Mouse (Mus musculus) liver (tissue): ENCODE data around the gene Col23a1.
"Not testable (repeated sequence)": the region's sequence is repeated elsewhere in the genome, so short reads cannot be mapped to it uniquely, and the experiment has no call there.

Experiments
- DNase-seq: peaks from one replicate; pipeline ENCODE4 v3.0.0-alpha.2; 2020; ENCODE audit warnings: mixed read lengths

The Col23a1 gene

DNA sequence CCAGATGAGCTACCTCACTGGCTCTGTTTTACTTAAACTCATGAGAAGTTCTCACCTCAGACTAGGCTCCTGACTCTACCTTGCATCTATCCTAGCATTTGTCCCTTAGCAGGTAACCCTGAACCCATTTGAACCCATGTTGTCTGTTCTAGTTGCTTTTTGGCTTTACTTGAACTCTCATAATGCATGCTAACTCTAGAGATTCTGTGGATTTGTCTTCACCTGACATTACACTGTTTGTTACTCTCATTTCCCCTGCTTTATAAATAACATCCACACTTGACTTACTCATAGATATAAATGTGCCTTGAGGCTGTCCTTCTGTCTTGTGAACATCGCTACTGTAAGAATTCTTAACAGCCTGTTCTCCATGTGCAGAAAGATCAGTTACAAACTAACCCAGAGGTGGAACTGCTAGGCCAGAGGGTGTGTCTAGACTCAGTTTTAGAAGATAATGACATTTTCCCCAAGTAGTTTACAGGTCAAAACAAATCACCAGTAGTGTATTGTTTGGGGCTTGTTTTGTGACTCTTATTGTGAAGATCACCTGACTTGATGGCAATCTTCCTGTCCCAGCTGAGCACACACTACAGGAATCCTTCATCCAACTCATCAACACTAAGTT, 305.9 kb downstream of the Col23a1 start:
- DNase-seq = no peak

DNA sequence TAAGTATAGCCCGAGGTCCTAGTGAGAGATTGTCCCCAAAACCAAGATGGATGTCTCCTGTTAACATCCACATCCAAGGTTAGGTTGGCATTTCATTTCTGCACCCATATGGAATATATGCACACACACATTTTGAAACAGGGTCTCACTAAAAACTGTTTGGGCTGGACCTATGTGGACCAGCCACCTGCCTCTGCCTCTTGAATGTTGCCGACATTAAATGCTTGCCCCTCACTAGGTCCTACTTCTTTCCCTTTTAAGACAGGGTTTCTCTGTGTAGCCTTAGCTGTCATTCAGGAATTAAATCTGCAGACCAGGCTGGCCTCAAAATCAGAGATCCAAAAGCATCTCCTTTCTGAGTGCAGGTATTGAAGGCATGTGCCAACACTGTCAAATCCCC, 307.8 kb downstream of the Col23a1 start:
- no peak for DNase-seq

DNA sequence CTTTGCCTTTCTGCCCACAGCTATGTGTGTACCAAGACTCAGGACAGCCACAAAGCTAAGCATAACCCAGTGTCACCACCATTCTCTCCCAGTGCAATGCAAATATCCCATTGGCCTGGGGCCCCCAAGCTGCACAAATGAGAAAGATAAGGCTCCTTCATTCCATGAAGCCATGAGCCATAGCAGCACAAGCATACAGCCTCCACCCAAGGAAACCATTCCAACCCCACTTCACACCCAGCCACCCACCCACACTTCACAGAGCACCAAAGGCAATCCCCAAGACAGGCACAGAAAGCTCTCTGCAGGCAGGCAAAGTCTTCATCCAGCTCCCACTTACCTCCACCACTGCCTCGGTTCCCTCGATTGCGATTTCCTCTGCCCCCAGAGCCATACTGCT, 312.5 kb downstream of the Col23a1 start:
- DNase-seq = no peak

DNA sequence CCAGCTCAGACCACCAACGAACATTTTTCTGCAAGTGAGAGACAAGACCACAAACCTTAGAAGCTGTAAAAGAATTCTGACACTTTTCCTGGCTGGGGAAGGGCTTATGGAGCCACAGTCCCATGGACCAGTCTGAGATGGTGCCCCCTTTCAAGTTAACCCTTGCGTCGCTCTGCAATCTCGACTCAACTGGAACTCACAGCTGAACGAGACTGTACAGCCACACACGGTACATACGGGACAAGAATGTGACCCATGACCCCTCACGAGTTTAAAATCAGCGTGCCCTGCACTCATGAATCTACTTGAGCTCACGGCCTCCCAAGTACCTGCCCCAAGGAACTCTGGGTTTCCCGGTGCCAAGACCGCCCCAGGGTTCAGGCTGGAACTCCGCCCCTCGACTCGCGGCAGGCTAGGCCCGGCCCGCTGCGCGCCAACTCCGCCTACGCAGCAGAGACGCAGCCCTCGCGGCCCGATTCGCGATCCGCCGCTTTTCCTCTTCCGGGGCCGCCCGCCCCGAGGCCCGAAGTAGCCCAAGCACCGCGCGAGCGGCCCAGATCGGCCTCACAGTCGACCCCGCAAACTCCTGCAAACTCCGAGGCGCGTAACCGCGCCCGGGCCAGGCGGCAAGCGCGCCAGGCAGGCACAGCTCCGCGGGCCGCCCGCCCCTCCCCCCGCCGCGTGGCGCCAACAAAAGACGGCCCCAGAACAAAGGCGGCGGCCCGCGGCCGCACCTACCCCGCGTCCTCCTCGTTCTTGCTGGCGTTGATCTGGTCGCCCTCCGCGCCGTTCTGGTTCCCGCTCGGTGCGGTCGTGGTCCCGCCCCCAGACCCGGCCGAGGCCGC, 316.1 kb downstream of the Col23a1 start:
- peak; percentile 92 for DNase-seq

DNA sequence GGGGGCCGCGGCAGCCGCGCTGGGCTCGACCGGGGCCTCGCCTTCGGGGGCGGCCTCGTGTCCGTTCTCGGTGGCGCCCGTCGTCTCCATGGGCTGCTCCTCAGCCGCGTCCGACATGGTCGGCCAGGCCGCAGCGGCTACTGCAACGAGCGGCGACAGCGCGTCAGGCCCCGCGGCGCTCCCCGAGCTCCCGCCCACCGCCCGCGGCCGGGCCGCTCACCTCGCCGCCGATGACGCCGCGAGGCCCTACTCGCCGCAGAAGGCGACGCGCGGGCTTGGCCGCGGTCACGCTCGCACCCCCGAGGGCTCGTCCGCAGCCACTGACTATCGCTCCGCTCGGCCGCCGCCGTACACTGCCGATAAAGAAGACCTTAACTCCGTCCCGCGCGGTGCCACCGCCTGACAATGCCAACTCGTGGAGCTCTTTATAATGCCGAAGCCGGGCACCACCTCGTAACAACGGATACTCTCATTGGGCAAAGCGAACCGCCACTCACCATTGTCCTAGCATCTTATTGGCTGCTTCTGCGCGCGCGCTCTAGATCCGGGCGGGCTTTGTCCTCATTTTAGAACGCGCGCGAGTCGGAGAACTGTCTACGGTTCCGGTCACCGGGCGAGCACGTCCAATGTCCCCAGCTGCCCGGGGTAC, 316.9 kb downstream of the Col23a1 start, which contains the start of gene Hnrnpab:
Hnrnpab (minus strand) TSS at position 401 of the 649 bp plus-strand sequence.
- DNase-seq = peak; percentile 97

DNA sequence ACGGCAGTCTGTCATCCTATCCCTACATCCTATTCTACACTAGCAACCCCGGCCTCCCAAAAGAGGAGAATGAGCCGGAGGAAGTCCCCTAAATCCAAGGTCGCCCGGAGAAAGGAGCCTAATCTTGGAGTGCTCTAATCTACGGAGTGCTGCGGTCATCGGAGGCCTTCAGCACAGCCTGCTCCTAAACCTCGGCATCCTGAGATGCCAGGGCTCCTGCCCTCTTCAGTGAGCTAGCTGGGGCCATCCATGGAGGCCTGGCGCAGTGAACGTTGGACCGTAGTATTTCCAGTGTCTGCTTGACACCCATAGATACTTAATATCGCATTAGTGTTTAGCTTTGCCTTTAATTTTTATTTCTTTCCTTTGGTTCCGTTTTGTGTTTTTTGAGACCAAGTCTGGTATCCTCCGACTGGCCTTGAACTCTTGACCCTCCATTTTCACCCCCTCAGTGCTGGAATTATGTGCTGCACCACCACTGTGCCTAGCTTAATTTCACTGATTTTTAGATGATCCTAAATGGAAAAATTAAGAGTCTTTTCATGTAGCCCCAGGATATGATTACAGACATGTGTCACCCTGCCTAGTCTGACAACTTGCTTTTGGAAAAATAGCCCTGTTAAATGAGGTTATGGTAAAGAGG, 317.5 kb downstream of the Col23a1 start:
- DNase-seq = no peak

DNA sequence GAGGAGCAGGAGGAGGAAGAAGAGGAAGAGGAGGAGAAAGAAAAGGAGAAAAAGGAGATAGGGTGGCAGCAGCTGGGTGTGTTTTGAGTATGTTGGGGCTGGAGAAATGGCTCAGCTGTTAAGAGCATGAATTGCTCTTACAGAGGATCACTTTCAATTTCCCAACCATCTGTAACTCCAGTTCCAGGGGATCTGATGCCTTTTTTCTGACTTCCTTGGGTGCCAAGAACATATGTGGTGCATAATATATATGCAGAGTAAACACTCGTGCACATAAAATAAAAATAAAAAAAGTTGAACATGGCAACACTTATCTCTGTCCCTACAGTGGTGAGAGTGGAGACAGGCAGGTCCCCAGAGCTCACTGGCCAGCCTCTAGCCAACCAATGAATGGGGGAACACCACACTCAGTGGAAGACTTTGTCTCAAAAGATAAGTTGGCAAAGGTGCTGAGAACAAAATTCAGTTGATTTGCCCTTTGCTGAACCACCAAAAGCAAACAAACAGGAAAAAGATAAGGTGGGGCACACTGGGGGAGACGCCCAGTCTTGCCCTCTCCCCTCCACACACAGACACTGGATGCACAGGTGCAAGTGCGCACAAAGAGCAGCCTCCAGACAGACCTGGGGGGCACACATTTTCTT, 319.7 kb downstream of the Col23a1 start:
- DNase-seq = peak; percentile 59

DNA sequence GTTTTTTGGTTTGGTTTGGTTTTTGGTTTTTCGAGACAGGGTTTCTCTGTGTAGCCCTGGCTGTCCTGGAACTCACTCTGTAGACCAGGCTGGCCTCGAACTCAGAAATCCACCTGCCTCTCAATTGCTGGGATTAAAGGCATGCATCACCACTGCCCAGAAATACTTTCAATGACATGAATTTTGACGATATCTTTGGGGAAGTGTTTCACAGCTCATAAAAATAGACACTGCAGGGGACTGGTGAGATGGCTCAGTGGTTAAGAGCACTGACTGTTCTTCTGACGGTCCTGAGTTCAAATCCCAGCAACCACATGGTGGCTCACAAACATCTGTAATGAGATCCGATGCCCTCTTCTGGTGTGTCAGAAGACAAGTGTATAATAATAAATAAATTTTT, 320.2 kb downstream of the Col23a1 start:
- not testable (repeated sequence) for DNase-seq

DNA sequence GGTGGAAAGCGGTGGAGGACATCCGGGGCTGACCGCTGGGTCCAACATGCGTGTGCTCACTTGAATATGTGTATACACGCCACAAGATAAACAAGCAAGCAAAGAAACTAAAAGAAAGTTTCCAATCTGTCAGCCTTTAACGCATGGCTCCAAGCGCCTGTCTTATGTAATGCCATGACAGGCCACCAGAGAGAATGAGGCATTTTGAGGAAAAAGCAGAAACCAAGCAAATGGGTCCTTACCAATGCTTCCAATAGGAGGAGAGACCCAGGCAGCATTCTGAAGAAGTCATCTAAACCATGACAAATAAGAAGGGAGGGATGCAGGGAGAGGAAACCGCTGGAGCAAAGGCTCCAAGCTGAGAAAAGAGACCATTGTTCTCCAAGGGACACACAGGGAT, 324.5 kb downstream of the Col23a1 start:
- no peak for DNase-seq

DNA sequence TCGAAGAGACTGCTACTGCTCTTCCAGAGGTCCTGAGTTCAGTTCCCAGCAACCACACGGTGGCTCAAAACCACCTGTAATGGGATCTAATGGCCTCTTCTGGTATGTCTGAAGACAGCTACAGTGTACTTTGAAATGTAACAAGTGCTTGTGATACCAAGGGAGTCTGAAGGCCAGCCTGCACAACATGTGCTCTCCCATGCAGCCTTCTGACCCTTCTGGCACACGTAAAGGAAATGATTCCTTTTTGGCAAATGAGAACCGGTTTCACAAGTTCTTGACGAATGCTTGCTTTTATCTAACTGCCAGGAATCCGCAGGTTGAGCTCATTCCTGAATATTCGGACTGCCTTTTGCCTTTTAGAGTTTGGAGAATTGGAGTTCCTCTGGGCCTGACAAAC, 325.4 kb downstream of the Col23a1 start:
- DNase-seq = no peak

DNA sequence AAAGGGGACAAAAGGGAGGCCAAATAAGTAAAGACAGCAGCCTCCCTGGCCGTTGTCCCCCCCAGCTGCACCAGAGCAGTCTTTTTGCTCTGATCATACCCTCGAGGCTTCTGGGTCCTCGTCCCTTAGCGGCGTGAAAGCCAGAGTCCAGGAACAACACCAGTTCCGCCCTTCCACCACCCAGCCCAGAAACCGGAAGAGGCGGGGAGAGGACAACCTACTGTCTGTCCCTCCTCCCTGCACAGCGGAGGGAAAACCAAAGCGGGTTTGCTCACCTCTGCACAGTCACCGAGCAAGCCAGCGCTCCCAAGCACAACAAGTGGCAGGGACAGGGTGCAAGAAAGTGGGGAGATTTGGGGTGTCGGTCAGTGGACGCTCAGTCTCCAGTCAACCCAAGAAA, 325.9 kb downstream of the Col23a1 start:
- peak; percentile 91 for DNase-seq

DNA sequence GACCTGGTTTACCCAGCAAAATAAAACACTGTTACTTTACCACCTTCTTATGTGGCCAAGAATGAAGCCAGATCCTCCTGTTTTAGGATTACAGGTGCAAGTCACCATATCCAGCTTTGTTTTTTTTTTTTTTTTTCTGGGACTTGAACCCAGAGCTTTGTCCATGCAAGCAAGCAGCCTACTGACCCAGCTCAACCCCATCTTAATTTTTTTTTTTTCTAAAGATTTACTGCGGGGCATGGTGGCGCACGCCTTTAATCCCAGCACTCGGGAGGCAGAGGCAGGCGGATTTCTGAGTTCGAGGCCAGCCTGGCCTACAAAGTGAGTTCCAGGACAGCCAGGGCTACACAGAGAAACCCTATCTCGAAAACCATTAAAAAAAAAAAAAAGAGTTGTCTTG, 326.4 kb downstream of the Col23a1 start:
- DNase-seq = not testable (repeated sequence)

DNA sequence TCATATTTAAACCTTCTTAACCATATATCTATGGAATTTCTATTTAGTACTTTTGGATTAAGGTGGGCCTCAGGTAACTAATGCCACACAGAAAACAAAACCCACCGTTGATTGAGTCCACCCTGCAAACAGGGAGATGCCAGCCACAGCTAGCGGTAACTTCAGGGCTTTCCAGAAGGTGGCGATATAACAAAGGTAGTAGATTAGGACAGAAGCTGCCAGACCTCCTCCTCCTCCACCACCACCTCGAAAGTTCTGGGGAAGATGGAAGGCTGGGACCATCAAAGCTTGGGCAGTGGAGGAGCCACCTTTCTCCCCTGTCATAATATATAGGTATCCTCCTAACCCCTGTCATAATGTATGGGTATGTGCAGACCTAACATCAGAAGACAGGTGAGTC, 328.0 kb downstream of the Col23a1 start:
- DNase-seq = peak; percentile 73

DNA sequence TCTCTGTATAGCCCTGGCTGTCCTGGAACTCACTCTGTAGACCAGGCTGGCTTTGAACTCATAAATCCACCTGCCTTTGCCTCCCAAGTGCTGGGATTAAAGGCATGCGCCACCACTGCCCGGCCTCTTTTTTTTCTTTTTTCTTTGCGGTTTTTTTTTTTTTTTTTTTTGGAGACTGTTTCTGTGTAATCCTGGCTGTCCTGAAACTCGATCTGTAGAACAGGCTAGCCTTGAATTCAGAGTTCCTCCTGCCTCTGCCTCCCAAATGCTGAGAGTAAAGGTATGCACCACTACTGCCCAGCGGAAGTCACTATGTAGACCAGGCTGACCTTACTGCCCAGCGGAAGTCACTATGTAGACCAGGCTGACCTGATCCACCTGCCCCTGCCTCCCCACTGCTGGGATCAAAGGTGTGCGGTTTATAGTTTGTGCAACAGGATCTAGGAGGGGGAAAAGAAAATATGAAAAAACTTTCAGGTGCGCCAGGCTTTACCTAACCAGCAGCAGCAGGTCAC, 329.2 kb downstream of the Col23a1 start:
- no peak for DNase-seq

DNA sequence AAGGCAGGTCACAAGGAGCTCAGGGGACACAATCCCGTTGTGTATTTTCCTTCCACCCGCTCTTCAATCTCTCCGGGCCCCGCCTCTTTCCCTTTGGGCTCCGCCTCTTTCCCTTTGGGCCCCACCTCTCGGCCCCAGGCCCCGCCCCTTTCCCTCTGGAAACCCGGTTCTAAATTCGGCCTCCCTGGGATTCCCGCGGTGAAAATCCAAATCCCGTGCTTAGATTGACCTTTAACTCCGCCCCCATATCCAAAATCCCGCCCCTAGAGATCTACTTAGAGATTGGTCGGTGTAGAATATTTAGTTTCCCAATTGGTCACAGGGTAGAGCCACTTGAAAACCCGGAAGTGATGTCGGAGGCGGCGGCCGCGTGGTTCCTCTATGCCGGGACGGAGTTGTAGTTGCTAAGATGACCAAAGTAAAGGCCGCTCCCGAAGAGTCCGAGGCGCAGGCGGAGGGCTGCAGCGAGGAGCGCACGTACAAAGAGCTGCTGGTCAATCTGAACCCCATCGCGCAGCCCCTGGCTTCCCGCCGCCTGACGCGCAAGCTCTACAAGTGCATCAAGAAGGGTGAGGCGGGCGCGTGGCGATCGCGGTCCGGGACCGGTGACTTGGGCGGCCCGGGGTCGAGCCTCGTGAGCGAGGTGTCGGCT, 329.8 kb downstream of the Col23a1 start, which contains the start of gene Nhp2:
Nhp2 (plus strand) TSS at position 327 of the 652 bp plus-strand sequence.
- DNase-seq = peak; percentile 94

DNA sequence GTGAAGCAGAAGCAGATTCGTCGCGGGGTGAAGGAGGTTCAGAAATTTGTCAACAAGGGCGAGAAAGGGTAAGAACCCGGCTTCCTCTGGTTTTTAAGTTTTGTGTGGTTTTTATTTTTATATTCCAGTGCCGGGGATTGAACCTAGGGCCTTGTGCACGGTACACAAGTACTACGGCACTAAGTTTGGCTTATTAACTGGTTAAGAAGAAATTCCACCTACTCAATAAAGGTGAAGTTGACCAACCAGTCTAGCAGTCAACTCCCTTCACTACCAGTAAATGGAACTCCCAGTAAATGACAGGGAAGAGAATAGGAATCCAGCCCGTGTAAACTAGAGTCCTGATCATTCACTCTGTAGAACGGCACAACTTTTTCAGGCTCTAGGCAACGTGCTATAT, 330.4 kb downstream of the Col23a1 start:
- DNase-seq = no peak

DNA sequence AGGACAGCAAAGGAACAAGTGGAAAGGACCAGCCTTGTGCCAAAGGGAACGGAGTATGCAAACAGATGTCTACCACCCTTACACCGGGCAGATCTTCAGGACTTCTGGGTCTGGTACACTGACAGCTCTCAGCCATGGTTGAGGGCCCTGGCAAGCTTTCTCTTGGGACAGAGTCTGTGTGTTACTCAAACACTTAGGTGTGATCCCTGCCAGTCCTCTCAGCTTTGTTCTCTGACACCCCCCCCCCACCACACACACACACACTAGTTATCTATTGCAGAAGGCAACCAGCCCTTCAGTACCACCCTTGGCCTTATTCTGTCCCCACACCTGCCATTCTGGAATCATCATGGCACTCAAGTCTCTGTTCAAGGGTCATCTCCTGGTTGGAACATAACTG, 332.1 kb downstream of the Col23a1 start:
- DNase-seq = no peak

DNA sequence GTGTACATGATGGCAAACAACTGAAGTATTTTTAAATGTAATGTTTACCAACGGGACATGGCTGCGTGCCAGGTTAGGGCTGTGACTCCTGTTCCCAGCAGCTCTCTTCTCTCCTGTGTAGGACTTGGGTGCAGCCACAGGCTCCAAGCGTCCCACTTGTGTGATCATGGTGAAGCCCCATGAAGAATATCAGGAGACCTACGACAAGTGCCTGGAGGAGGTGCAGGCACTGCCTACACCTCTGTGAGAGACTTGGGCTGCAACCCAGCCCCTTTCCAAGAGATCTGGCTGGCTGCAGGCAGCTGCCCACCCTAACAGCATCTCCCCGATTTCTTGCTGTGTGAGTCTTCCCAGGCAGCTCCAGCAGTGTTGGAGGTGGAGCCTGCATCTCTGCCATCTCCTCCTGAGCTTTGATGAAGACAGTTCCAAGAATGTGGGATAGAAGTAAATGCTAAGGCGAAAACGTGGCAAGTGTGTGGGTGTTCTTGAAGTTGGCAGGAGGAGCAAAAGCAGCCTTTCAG, 333.3 kb downstream of the Col23a1 start:
- DNase-seq = no peak

DNA sequence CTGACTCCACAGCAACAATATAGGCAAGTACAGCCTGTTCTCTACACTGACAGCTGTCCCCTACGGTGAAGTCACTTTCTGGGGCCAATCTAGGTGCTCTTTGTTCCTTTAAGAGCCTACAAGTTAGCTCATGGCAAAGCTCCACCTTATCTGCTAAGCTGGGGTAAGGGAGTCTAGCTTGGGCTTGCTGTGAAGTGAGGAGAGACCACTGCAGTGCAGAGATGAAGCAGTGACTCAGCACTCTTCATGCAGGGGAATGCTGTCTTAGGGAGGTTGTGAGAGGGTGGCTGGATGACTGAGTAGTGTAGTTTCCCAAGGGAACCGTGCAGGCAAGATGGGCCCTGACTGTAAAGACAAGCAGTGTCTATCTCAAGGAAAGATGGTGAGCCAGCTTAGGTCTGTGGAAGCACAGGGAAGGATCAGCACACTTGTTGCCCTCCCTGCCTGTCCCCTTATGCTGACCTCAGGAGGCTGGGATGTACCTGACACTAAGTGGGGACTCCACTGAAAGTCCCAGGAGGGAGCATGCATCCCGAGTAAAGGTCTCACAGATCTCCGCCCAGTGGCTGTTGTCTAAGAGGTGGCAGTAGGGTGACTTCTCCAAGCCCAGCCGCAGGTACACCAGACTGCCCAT, 335.6 kb downstream of the Col23a1 start:
- no peak for DNase-seq

DNA sequence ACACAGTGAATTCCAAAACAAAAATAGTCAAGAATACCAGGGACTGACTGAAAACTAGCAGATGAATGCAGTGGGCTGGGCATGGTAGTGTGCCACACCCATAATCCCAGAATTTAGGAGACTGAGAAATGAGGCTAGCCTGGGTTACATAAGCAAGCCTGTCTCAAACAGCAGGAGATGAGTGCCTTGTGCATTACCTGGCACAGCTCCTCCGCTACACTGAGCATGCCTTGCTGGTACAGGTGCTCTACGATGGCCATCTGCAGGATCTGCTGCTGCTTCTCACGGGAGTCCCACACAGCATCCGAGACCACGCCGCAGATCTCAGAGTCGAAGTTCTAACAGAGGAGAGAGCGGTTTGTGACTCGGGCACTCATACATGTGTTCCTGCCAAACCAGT, 337.7 kb downstream of the Col23a1 start:
- DNase-seq = no peak

DNA sequence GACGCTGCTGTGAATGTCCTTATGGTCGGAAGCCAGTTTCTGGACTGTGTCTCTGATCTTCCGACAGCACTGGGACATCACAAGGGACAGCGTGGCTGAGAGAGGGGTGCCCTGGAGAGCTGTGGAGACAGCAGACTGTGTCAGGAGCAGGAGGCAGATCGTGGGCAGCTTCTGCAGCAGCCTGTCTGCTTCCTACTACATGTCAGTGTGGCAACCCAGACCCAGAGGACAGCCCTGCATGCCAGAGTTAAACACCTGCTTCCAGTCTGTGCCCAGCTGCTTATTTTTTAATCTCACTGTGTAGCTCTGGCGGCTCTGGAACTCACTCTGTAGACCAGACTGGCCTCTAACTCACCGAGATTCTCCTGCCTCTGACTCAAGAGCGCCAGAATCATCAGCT, 338.2 kb downstream of the Col23a1 start:
- no peak for DNase-seq
